Mouse (Mus musculus) C3H10T1/2 (cell line): ENCODE measurements around the gene Sbk3. TPM values are rescaled to one million over a fixed set of nuclear protein-coding genes. Genes with fewer than 3 reads are reported as not detected.

Source experiments
- polyA plus RNA-seq, 2 experiments: library from polyadenylated mRNA; unstranded; fragments of >200 nt; fragmentation: generic; extraction: Trizol; gene quantifications; one replicate each; pipeline ENCODE4 v1.2.1; 2012; ENCODE audit warnings: missing spikeins in 2 of 2

Gene Sbk3
- polyA plus RNA-seq, result under 1 TPM; 0.01 to 0.13 TPM

DNA sequence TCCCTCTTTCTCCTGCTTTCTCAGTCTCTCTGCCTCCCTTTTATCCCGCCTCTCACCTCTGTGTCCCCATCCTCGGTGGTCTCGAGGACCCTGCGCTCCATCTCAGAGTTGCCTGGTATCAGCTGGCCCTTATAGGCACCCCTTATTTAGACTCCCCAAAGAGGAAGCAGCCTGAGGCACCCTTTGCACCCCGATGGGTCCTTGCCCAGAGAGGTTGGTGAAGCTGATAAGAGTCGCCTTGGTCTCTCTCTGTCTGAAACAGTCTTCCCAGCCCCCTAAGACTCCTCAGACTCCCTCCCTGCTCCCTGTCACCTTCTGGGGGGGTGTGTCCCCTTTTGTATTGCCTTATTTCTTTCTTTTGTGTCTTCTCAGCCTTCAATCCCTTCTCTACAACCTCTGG is at the start of gene Sbk3:
Gene Sbk3 (minus strand): TSS at position 101 of the 400 bp plus-strand sequence.

GRCm38 (mm10) chr7:5020000-5020681 is 49.2 kb upstream of the Sbk3 start, which contains the start of the genes Zfp865 and Ccdc106:
Gene Zfp865, plus strand, starts transcription at chr7:5020376.
Gene Ccdc106, plus strand, starts transcription at chr7:5020553.

DNA sequence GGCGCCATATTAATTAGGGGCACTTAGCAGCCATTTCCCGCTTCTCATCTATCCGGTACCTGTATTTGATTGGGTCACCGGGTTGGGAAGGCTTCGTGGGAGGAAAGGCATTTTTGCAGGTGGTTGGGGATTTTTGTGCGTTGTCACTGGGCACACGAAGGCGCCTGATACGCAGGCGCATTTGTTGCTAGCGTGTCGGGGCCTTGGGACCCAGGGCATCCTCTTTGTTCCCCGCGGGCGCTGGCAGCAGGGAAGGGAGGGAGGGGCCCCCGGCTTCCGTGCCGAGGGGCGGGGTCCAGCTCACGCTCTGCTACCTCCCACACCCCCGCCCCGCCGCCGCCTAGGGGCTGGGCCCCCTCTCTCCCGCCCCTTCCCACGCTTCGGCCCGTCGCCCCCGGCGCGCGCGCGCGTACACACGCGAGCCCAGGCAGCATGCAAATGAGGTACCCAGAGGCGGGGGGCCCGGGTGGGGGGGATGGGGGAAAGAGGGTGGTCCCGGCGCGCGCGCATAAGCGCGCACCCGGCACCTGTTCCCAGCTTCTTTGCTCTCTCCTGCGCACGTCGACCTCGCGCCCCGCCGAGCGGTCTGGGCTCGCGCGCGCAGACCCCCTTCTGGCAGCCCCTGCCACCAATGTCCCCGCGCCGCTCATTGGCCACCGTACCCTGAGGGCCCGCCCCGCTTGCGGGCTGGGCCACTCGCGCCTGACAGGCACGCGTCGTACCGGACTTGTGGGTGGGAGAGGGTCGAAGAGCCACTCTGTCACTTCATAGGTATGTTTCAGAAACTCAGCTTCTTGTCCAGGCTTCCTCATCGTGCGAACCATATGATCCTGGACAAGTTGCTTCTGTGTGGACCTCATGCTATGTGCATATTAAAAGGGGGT is 44.4 kb upstream of the Sbk3 start, which contains the start of gene Gm44973:
Gene Gm44973 (plus strand): TSS at position 379 of the 884 bp plus-strand sequence.

DNA sequence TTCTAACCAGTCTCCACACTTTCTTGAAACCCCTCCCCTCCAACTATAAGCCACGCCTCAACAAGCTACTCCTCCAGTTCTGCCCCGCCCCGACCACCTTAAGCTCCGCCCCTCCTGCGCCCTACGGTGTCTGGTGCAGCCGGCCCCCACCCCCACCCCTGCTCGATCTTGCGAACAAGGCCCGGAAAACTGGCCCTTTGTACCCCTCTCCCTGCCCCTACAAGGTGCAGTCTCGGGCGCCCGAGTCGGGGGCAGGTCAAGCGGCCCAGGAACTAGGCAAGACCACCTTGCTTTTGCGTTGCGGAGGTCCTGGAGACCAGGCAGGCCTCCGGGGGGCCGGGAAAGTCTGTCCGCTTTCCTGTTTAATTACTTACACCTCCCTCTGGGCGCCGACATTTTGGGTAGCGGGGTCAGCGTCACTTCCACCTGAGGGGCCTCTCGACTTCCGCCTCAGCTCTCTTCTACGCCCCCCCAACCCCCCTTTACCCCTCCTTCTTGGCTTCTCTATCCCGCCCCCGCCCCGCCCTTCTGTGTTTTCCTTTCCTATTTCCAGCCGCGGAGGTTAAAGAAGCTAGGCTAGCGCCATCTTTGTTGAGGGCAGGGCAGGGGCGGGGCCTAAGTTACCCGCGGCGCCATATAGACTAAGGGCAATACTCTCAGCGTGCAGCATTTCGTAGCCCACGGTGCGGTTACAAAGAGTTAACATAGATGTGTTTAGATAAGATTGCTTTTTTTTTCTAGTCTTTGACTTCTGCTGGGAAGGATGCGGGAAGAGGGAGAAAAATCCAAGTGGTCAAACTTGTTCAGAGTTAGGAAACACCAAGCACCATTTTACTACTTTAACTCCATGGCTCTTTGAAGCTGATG is 43.5 kb upstream of the Sbk3 start, which contains the start of the genes Zfp524 and Fiz1:
Gene Zfp524 (plus strand): TSS at position 165 of the 867 bp plus-strand sequence.
Gene Fiz1 (minus strand): TSS at position 447 of the 867 bp plus-strand sequence.

GRCm38 (mm10) chr7:4996003-4996895 is 25.3 kb upstream of the Sbk3 start, which contains the start of gene Zfp579:
Gene Zfp579, minus strand, starts transcription at chr7:4996158.

DNA sequence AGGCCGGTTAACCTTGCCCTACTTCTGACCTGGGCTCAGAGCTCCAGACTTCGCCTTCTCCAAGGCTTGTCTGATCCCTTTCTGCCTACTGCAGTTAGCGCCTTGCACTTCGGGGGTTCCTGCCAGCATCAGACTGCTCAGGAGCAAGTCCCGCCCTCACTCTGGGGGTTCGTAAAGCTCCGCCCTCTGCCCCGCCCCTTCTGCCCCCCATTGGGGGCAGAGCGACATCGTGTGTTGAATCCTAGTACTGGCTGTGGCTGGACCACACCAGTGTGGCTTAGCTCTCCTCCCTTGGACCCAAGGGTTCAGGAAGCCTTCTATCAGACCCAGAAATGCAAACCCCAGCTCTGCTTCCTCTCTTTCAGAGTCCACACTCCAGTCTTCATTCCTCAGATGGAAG is 6.7 kb downstream of the Sbk3 start, which contains the start of gene Sbk2:
Gene Sbk2 (minus strand): TSS at position 135 of the 400 bp plus-strand sequence.

GRCm38 (mm10) chr7:4925441-4926381 is 45.3 kb downstream of the Sbk3 start, which contains the start of gene Ssc5d:
Gene Ssc5d, plus strand, starts transcription at chr7:4925785.

GRCm38 (mm10) chr7:4921824-4922482 is 49.0 kb downstream of the Sbk3 start, which contains the start of gene Nat14:
Gene Nat14, plus strand, starts transcription at chr7:4922028.

Other genes starting within 250 kb of the Sbk3 start
- under 1 TPM; 0.02 to 0.27 TPM for gene Tmem150b, start 245.9 kb downstream of the Sbk3 start, polyA plus RNA-seq
- 10 to 100 TPM in 1 of 2 experiments, 1 to 10 TPM in 1; 6.4 to 30.2 TPM for gene Kmt5c, start 231.1 kb downstream of the Sbk3 start, polyA plus RNA-seq
- under 1 TPM; 0.08 to 0.26 TPM for gene Cox6b2, start 218.1 kb downstream of the Sbk3 start, polyA plus RNA-seq
- gene Fam71e2, start 199.9 kb downstream of the Sbk3 start, polyA plus RNA-seq, result not detected
- under 1 TPM; 0.66 to 0.91 TPM for gene Il11, start 188.3 kb downstream of the Sbk3 start, polyA plus RNA-seq
- 1 to 10 TPM in 1 of 2 experiments, under 1 TPM in 1; 0.61 to 1.1 TPM for gene Tmem190, start 188.2 kb downstream of the Sbk3 start, polyA plus RNA-seq
- gene Tmem238, start 181.5 kb downstream of the Sbk3 start, polyA plus RNA-seq, result 10 to 100 TPM in 1 of 2 experiments, 1 to 10 TPM in 1; 9.5 to 53.2 TPM
- gene Rpl28, start 178.3 kb downstream of the Sbk3 start, polyA plus RNA-seq, result over 10,000 TPM in 1 of 2 experiments, 1,000 to 10,000 TPM in 1; 4,560 to 11,128 TPM
- gene Ube2s, start 158.6 kb downstream of the Sbk3 start, polyA plus RNA-seq, result 100 to 1,000 TPM; 315 to 381 TPM
- gene Shisa7, start 126.5 kb downstream of the Sbk3 start, polyA plus RNA-seq, result not detected
- under 1 TPM; 0.18 to 0.59 TPM for gene Isoc2b, start 100.9 kb downstream of the Sbk3 start, polyA plus RNA-seq
- gene Isoc2a, start 94.0 kb downstream of the Sbk3 start, polyA plus RNA-seq, result 1 to 10 TPM; 1.5 to 3.4 TPM
- gene Gm36210, start 64.7 kb downstream of the Sbk3 start, polyA plus RNA-seq, result under 1 TPM in 1 of 2 experiments, not detected in 1; 0.19 TPM
- gene Zfp628, start 56.0 kb downstream of the Sbk3 start, polyA plus RNA-seq, result 10 to 100 TPM in 1 of 2 experiments, 1 to 10 TPM in 1; 8.1 to 11.7 TPM
- gene Nat14, start 49.1 kb downstream of the Sbk3 start, polyA plus RNA-seq, result 1 to 10 TPM in 1 of 2 experiments, under 1 TPM in 1; 0.78 to 6.7 TPM
- gene Ssc5d, start 45.4 kb downstream of the Sbk3 start, polyA plus RNA-seq, result 10 to 100 TPM in 1 of 2 experiments, 1 to 10 TPM in 1; 4.7 to 87.9 TPM
- gene Sbk2, start 6.8 kb downstream of the Sbk3 start, polyA plus RNA-seq, result under 1 TPM; 0.01 to 0.13 TPM
- gene Zfp579, start 25.0 kb upstream of the Sbk3 start, polyA plus RNA-seq, result 10 to 100 TPM in 1 of 2 experiments, 1 to 10 TPM in 1; 7.9 to 20.1 TPM
- gene Zfp524, start 43.2 kb upstream of the Sbk3 start, polyA plus RNA-seq, result 10 to 100 TPM; 24.7 to 30.2 TPM
- gene Fiz1, start 43.5 kb upstream of the Sbk3 start, polyA plus RNA-seq, result 10 to 100 TPM; 22.6 to 29.6 TPM
- gene Gm44973, start 44.3 kb upstream of the Sbk3 start, polyA plus RNA-seq, result under 1 TPM; 0.14 to 0.17 TPM
- gene Zfp865, start 49.2 kb upstream of the Sbk3 start, polyA plus RNA-seq, result 10 to 100 TPM in 1 of 2 experiments, 1 to 10 TPM in 1; 6.3 to 24.5 TPM
- under 1 TPM; 0.12 to 0.55 TPM for gene Ccdc106, start 49.4 kb upstream of the Sbk3 start, polyA plus RNA-seq
- not detected for gene 4632433K11Rik, start 63.0 kb upstream of the Sbk3 start, polyA plus RNA-seq
- 1 to 10 TPM; 1.7 to 8.9 TPM for gene Zfp784, start 67.3 kb upstream of the Sbk3 start, polyA plus RNA-seq
- 10 to 100 TPM; 26.8 to 46.2 TPM for gene Zfp580, start 80.4 kb upstream of the Sbk3 start, polyA plus RNA-seq
- gene U2af2, start 91.0 kb upstream of the Sbk3 start, polyA plus RNA-seq, result 100 to 1,000 TPM; 166 to 202 TPM
- 100 to 1,000 TPM; 130 to 144 TPM for gene Epn1, start 109.1 kb upstream of the Sbk3 start, polyA plus RNA-seq
- gene Rfpl4, start 145.8 kb upstream of the Sbk3 start, polyA plus RNA-seq, result under 1 TPM in 1 of 2 experiments, not detected in 1; 0.06 TPM
- gene Rasl2-9, start 154.8 kb upstream of the Sbk3 start, polyA plus RNA-seq, result under 1 TPM in 1 of 2 experiments, not detected in 1; 0.05 TPM
- not detected for gene Vmn1r55, start 178.5 kb upstream of the Sbk3 start, polyA plus RNA-seq
- not detected for gene Vmn1r56, start 225.6 kb upstream of the Sbk3 start, polyA plus RNA-seq
- gene Vmn1r57, start 247.3 kb upstream of the Sbk3 start, polyA plus RNA-seq, result not detected